Mouse (Mus musculus) gastrocnemius, postnatal 14 days (tissue): ENCODE data around the gene Fcho1. TPM values are rescaled to one million over a fixed set of nuclear protein-coding genes. Genes with fewer than 3 reads are reported as not detected.
A peak's percentile ranks its signal among the peaks of the same experiment; 100 is the strongest.

Experiments
- DNase-seq: peaks from one replicate; pipeline ENCODE4 v3.0.0; 2021; ENCODE audit warnings: mixed read lengths
- intact Hi-C: fragments of 180-260 bp; cut with DNase I; formaldehyde crosslinking; loops from one replicate; pipeline ENCODE4 v1.15.1; 2025; ENCODE audit warnings: low total_unique reads
- total RNA-seq, 2 experiments: library from RNA; stranded (reverse); gene quantifications; 2 replicates each; pipeline ENCODE4 v1.2.3; 2021

Gene Fcho1
- total RNA-seq, 2 experiments from 2014 or later, result 0.39 to 0.53 TPM

GRCm38 (mm10) chr8:71668220-71668975, 57.1 kb downstream of the Fcho1 start:
- no peak for DNase-seq
- intact Hi-C loops, result no loop called here

- intact Hi-C loops, result no loop called here
- no peak for DNase-seq
Observed at GRCm38 (mm10) chr8:71667256-71667655, 58.3 kb downstream of the Fcho1 start.

- DNase-seq, result no peak
- intact Hi-C loops, result no loop called here
Observed at GRCm38 (mm10) chr8:71666855-71667254, 58.7 kb downstream of the Fcho1 start.

GRCm38 (mm10) chr8:71665331-71666130, 60.0 kb downstream of the Fcho1 start:
- peak; percentile 52 for DNase-seq
- intact Hi-C loops, result no loop called here

GRCm38 (mm10) chr8:71660325-71661120, 65.0 kb downstream of the Fcho1 start:
- peak; percentile 81 for DNase-seq
- intact Hi-C loops, result loop anchor here (2.0 kb wide), 1 partner anchor 96 kb away; no protein-coding TSS in a partner anchor

GRCm38 (mm10) chr8:71659751-71660150, 65.8 kb downstream of the Fcho1 start:
- DNase-seq, result no peak

GRCm38 (mm10) chr8:71658515-71659049, 66.9 kb downstream of the Fcho1 start:
- intact Hi-C loops, result loop anchor here (5.0 kb wide), 2 partner anchors 61 to 216 kb away; partner anchors contain the start of gene Fam129c
- DNase-seq, result no peak

More at GRCm38 (mm10) chr8:71659751-71660150, 65.8 kb downstream of the Fcho1 start:
- intact Hi-C loops, result loop anchor here (2.0 to 5.0 kb wide), 3 partner anchors 62 to 217 kb away; partner anchors contain the start of gene Fam129c

Other genes starting within 250 kb of the Fcho1 start
- 10 to 100 TPM; 14.4 to 16.2 TPM for gene Ano8, start 239.8 kb downstream of the Fcho1 start, total RNA-seq
- gene Gtpbp3, start 237.6 kb downstream of the Fcho1 start, total RNA-seq, result 1 to 10 TPM; 7.5 to 8.5 TPM
- 10 to 100 TPM in 1 of 2 experiments, 1 to 10 TPM in 1; 7.7 to 11.7 TPM for gene Plvap, start 214.0 kb downstream of the Fcho1 start, total RNA-seq
- under 1 TPM in 1 of 2 experiments, not detected in 1; 0.33 TPM for gene Ccdc194, start 200.0 kb downstream of the Fcho1 start, total RNA-seq
- 1 to 10 TPM; 8.6 to 9.3 TPM for gene Bst2, start 188.3 kb downstream of the Fcho1 start, total RNA-seq
- 10 to 100 TPM; 20.4 to 20.6 TPM for gene Mvb12a, start 182.8 kb downstream of the Fcho1 start, total RNA-seq
- under 1 TPM in 1 of 2 experiments, not detected in 1; 0.21 TPM for gene Tmem221, start 166.8 kb downstream of the Fcho1 start, total RNA-seq
- gene Nxnl1, start 159.1 kb downstream of the Fcho1 start, total RNA-seq, result under 1 TPM in 1 of 2 experiments, not detected in 1; 0.18 TPM
- 10 to 100 TPM; 29.9 to 50.8 TPM for gene Slc27a1, start 156.8 kb downstream of the Fcho1 start, total RNA-seq
- 10 to 100 TPM; 40.5 to 43.3 TPM for gene Pgls, start 133.5 kb downstream of the Fcho1 start, total RNA-seq
- under 1 TPM; 0.59 to 0.82 TPM for gene Fam129c, start 128.1 kb downstream of the Fcho1 start, total RNA-seq
- gene Colgalt1, start 114.7 kb downstream of the Fcho1 start, total RNA-seq, result 10 to 100 TPM; 35.6 to 39.3 TPM
- gene Unc13a, start 54.0 kb downstream of the Fcho1 start, total RNA-seq, result under 1 TPM; 0.18 to 0.20 TPM
- 1 to 10 TPM; 2.6 to 2.8 TPM for gene Jak3, start 49.4 kb downstream of the Fcho1 start, total RNA-seq
- gene Insl3, start 36.5 kb downstream of the Fcho1 start, total RNA-seq, result 1 to 10 TPM; 1.1 to 1.5 TPM
- gene B3gnt3, start 23.9 kb downstream of the Fcho1 start, total RNA-seq, result 1 to 10 TPM; 5.2 to 5.5 TPM
- 1 to 10 TPM; 2.7 to 3.1 TPM for gene Zfp709, start 156.3 kb upstream of the Fcho1 start, total RNA-seq
- gene Zfp882, start 182.9 kb upstream of the Fcho1 start, total RNA-seq, result 1 to 10 TPM; 1.5 to 2.5 TPM
- 10 to 100 TPM; 17.9 to 18.4 TPM for gene Zfp617, start 182.9 kb upstream of the Fcho1 start, total RNA-seq
- gene Zfp961, start 225.3 kb upstream of the Fcho1 start, total RNA-seq, result 1 to 10 TPM; 2.9 to 3.3 TPM